Mouse (Mus musculus): ENCODE results near the gene Lrrk2.
"Not testable (repeated sequence)": the region's sequence is repeated elsewhere in the genome, so short reads cannot be mapped to it uniquely, and the experiment has no call there.

Lrrk2 gene

GRCm38 (mm10) chr15:91755756-91756155 lies 82.8 kb downstream of the Lrrk2 start:
- in situ Hi-C loops (cut with MboI; ENCODE audit: low pct_unique_long_range_greater_than_20kb in 1 of 2, low sequenced_read_pairs in 2 of 2, unreplicated experiment in 1 of 2) = loop anchor here in 1 of 2 experiments (10.0 to 25.0 kb wide), 3 partner anchors 151 to 443 kb away; no protein-coding TSS in a partner anchor

- in situ Hi-C loops (cut with MboI; ENCODE audit: low pct_unique_long_range_greater_than_20kb in 1 of 2, low sequenced_read_pairs in 2 of 2, unreplicated experiment in 1 of 2) = loop anchor here in 1 of 2 experiments (25.0 kb wide), 2 partner anchors 285 to 460 kb away; no protein-coding TSS in a partner anchor
Observed at GRCm38 (mm10) chr15:91772041-91772440, 99.1 kb downstream of the Lrrk2 start.

- in situ Hi-C loops (cut with MboI; ENCODE audit: low pct_unique_long_range_greater_than_20kb in 1 of 2, low sequenced_read_pairs in 2 of 2, unreplicated experiment in 1 of 2) = no loop called here
Observed at GRCm38 (mm10) chr15:91779166-91779565, 106.2 kb downstream of the Lrrk2 start.

- in situ Hi-C loops (cut with MboI; ENCODE audit: low pct_unique_long_range_greater_than_20kb in 1 of 2, low sequenced_read_pairs in 2 of 2, unreplicated experiment in 1 of 2) = loop anchor here in 1 of 2 experiments (10.0 kb wide), 1 partner anchor 114 kb away; no protein-coding TSS in a partner anchor
Observed at GRCm38 (mm10) chr15:91781172-91781571, 108.2 kb downstream of the Lrrk2 start.

- in situ Hi-C loops (cut with MboI; ENCODE audit: low pct_unique_long_range_greater_than_20kb in 1 of 2, low sequenced_read_pairs in 2 of 2, unreplicated experiment in 1 of 2) = loop anchor here in 1 of 2 experiments (10.0 kb wide), 1 partner anchor 106 kb away; no protein-coding TSS in a partner anchor
Observed at GRCm38 (mm10) chr15:91788338-91788737, 115.4 kb downstream of the Lrrk2 start.

GRCm38 (mm10) chr15:91806463-91806862 lies 133.5 kb downstream of the Lrrk2 start:
- in situ Hi-C loops (cut with MboI; ENCODE audit: low pct_unique_long_range_greater_than_20kb in 1 of 2, low sequenced_read_pairs in 2 of 2, unreplicated experiment in 1 of 2) = no loop called here

GRCm38 (mm10) chr15:91835319-91835718 lies 162.3 kb downstream of the Lrrk2 start:
- in situ Hi-C loops (cut with MboI; ENCODE audit: low pct_unique_long_range_greater_than_20kb in 1 of 2, low sequenced_read_pairs in 2 of 2, unreplicated experiment in 1 of 2) = no loop called here

GRCm38 (mm10) chr15:91837965-91838364 lies 165.0 kb downstream of the Lrrk2 start, which contains the start of gene Smgc:
TSS of gene Smgc (plus strand) at chr15:91838265.
- in situ Hi-C loops (cut with MboI; ENCODE audit: low pct_unique_long_range_greater_than_20kb in 1 of 2, low sequenced_read_pairs in 2 of 2, unreplicated experiment in 1 of 2) = no loop called here

GRCm38 (mm10) chr15:91864130-91864529 lies 191.2 kb downstream of the Lrrk2 start:
- in situ Hi-C loops (cut with MboI; ENCODE audit: low pct_unique_long_range_greater_than_20kb in 1 of 2, low sequenced_read_pairs in 2 of 2, unreplicated experiment in 1 of 2) = not testable (repeated sequence)

Measured in mouse embryonic stem cell (cell line).